Mouse (Mus musculus): ENCODE results near the gene Rsph3a.

GRCm38 (mm10) chr17:7925413-7926160 lies 19.8 kb upstream of the Rsph3a start, which contains the start of gene Tagap:
- TF ChIP-seq CTCF (IDR thresholded peaks at IDR 0.05; ENCODE audit: control insufficient read depth, insufficient read depth, low read length) (no peak), POLR2A (IDR thresholded peaks at IDR 0.05; ENCODE audit: borderline replicate concordance, control insufficient read depth, low read depth, low read length) (peak; percentile 37; the same call in 1 of the 2 replicates)
